Mouse (Mus musculus): ENCODE data around the gene Nfkbil1. TPM values are rescaled to one million over a fixed set of nuclear protein-coding genes. Genes with fewer than 3 reads are reported as not detected.

Gene Nfkbil1
- total RNA-seq, 2 experiments from 2014 or later, result 5.6 to 6.8 TPM

DNA sequence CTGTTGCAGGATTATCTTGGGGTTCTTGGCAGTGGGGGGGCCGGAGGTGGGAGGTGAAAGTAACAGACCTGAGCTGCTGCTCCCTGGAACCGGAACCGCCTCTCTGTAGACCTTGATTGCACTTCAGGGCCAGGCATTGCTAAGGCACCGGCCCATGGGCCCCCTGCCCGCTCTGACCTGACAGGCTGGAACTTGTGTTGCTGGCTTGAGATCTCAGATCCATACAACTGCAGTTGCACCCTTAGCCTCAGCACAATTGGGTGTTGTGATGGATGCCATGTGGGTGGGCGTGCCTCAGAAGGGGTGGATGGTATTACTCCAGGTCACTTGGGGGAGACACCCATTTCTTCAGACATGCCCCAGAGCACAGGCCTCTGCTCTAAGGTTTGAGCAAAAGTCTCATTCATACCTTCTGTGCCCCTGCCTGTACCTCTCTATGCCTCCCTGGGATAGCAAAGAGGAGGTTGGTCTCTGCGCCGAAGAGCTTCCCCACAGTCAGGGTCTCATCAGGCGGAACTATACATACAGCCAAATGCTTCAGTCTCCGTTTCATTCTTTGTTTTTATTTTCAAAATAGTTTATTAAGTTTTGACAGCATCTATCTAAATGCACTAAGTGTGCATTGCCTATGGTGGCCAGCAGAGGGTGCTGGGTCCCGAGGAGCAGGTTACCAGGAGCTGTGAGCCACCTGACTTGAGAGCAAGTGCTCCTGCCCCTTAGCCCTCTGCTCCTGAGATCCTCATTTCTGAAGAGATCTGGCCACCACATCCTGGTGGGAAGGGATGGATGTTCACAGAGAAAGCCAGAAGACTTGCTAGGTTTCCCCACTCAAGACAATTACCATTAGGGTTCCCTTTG lies 18.9 kb upstream of the Nfkbil1 start:
- DNase-seq, result no peak

DNA sequence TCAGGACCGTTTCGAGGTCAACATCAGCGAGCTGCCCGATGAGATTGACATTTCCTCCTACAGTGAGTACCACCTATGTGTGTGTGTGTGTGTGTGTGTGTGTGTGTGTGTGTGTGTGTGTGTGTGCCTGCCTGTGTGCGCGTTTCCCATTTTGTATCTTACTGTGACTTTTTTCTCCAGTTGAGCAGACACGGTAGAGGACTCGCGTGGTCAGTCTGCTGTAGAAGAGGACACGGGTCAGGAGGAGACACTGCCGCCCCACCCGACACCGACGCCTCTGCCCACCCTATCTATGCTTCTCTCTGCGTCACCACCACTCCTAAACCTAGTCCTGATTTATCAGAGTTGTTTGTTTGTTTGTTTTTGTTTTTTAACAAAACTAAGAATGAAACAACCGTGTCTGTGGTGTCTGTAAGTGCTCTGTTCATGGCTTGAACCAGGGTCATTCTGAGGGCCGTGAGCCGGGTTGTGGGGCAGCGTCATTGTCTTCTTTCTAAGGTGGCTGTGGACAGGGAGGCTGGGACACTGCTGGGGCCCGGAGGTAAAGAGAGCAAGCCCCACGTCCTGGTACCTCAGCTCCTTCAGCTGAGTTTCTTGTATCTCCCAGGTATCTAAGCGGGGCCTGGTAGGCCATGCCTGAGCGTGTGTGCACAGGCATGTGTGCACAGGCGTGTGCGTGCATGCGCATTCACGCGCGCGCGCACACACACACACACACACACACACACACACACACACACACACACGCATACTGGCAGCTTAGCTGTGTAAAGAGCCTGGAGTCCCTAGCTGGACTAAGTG lies 17.9 kb upstream of the Nfkbil1 start:
- no peak for DNase-seq

DNA sequence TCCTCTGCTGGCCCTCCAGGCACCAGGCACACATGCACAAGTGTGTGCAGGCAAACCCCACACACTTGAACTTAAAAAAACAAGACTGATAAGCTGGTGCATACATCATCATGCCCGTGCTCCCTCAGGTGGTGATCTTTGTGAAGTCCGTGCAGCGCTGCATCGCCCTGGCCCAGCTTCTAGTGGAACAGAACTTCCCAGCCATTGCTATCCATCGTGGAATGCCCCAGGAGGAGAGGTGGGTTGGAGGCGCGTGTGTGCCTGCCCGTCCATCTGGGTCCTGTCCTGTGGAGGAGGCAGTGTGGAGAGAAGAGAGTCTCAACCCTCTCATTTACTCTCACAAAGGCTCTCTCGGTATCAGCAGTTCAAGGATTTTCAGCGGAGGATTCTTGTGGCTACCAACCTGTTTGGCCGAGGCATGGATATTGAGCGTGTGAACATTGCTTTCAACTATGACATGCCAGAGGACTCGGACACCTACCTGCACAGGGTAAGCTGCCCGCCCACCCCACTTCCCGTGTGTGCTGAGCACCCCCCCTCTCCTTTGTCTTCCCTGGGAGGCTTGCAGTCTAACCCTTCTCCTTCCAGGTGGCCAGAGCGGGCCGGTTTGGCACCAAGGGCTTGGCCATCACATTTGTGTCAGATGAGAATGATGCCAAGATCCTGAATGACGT lies 17.2 kb upstream of the Nfkbil1 start:
- no peak for DNase-seq

DNA sequence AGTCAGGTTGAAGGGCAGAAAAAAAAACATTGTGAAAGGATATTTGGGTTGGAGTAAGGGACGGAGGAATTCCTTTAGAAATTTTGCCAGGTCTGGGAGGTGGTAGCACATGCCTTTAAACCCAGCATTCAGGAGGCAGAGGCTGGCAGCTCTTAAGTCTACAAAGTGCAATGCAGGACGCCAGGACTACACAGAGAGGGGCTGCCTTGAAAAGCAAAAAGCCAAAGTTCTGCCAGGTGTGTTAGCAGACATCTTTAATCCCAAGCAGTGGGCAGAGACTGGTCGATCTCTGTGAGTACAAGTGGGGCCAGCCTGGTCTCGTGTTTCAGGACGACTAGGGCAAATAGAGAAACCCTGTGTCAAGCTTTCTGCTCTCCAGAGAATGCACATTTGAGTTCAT lies 16.4 kb upstream of the Nfkbil1 start:
- no peak for DNase-seq

DNA sequence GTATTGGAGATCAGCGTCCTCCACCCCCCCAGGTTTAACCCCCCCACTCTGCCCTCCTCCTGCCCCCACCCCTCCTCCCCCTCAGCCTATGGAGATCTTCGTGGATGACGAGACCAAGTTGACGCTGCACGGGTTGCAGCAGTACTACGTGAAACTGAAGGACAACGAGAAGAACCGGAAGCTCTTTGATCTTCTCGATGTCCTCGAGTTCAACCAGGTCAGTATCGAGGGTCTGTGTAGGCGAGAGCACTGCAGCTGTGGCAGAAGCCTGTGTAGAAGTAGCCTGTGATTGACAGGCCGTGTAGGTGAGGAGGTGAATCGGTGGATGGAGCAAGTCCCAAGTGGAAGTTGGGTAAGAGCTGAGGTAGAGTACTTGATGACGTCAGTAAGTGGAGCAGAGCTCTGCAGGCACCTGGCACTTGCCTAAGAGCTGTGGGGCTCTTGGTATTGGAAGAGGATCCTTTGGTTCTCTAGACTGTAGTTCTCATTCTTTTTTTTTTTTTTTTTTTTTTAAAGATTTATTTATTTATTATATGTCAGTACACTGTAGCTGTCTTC lies 15.6 kb upstream of the Nfkbil1 start:
- DNase-seq, result no peak

DNA sequence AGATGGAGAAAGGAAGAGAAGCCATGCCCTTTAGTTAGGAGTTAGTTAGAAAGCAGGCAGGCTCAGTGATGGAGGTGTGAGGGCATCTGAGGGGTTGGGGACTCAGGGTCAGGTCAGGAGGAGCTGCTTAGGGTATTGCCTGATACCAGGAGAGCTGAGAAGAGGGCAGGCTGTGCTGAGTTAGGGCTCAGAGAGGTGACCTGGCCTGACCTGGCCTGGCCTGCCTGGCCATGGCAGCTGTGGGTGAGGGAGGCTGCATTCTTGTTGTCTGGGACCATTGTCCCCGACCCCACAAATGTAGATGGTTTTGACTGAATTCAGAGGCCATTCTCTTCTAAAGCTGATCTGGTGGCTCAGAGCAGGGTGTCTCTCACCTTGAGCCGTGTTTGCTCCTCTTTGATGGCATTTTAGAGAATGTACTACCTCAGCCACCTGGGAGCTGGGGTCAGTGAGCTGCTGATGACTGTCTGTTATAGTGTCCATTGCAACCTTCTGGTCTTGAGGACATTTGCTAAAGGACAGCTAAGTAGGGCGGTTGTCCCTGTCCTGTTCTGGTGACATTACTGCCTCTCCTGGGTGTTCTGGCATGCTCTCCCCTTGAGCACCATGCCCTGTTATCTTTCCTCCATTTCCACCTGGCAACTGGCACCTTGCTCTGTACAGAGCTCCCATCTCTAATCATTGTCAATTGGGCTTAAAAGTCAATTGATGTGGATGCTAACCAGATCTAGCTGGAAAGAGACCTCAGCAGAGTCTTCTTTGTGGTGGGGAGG lies 14.9 kb upstream of the Nfkbil1 start:
- no peak for DNase-seq

DNA sequence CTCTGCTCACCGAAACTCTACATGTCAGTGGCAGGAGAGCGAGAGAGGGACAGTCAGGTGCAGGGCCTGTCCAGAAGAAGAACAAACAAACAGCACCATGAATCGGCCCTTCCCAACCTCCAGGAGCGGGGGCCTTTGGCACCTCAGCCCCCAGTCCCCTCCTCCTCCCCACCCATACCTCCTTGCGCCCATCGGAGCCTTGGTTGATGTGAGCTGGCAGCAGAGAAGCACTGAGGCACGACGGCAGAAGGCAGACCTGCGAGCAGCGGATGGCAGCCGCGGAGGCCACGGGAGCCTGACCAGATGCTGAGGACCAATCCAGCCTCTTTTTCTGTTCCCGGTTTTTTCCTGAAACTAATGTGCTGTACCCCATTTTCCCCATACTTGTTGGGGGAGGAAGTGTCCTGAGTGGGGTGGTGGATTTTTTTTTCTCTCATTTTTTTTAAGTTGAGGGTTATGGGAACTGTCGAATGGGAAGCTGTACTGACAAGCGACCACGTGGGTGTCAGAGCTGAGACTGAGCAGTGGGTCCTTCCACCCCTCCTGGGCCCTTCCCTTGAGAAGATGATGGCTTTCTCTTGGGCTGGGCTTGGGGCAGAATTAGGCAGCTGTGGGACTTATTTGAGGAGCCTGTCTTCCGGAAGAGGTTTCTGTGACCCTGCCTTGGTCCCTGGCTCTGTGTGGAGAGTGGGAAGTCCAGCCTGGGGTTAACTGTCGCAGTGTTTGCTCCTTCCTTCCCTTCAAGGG lies 14.0 kb upstream of the Nfkbil1 start:
- DNase-seq, result no peak

DNA sequence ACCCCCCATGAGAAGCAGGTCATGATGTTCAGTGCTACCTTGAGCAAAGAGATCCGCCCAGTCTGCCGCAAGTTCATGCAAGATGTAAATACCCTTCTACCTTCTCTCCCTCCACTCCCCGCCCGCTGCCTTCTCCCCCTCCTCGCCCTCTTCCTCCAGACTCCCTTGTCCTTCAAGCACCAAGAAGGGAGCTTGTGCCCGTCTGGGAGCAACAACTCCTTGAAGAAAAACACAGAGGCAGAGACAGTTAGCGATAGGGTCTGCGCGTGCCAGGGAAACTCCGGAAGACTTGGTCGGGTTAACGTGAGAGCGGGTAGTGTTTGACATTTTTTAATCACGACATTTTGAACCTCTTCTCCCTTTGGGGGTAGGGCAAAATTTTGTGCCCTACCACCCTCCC lies 13.4 kb upstream of the Nfkbil1 start:
- DNase-seq, result no peak

DNA sequence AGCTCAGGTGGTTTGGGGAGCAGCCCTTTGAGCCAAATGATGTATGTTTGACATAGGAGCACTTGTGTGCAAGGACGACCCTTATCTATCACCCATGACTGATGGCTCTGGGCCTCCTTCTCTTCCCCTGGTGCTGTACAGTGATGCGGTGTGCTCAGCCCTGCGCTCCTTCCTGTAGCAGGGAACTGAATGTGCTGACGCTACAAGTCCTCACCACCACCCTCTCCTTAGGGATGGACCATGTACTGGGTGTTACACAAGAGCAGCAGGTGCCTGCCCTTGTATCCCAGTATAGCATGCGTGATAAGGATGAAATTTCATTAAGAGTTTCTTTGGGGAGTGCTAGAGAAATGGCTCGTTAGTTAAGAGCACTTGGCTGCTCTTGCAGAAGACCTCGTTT lies 11.6 kb upstream of the Nfkbil1 start:
- DNase-seq, result no peak

DNA sequence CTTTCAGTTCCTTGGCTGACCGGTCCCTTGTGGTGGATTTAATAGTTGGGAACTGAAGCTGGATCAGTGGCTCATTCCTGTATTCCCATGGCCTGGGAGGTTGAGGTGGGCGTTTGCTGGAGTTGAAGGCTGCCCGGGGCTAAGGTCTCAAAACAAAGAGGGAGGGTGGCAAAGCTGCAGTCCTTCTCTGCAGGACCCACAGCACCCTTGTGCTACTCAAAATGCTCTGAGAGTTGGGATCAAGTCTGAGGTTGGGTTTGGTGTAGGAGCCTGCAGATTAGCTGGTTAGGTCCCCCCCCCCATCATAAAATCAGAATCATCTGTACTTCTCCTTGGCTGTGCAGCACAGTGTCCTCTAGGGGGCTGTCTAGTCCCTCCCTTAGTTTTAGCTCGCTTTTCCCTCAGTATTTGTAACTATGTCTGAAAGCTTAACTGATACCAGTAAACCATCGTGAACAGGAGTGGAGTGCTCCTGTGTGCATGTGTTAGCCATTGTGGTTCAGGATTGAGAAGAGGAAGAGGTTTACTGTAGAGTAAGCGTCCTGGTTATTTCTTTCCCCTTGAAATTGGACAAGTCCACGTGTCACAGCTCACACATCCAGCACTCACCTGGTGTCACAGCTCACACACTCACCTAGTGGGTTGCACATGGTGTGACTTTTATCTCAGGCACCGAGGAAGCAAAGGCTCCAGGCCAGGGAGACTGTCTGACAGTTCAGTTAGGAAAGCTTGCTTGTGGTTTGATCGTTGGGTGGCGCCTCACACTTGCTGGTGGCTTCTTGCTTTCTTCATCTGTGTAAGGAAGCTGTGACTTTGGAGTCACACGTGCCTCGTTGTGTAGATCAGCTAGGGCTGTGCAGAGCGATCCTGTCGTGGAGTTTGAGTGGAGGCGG lies 10.4 kb upstream of the Nfkbil1 start:
- DNase-seq, result no peak

DNA sequence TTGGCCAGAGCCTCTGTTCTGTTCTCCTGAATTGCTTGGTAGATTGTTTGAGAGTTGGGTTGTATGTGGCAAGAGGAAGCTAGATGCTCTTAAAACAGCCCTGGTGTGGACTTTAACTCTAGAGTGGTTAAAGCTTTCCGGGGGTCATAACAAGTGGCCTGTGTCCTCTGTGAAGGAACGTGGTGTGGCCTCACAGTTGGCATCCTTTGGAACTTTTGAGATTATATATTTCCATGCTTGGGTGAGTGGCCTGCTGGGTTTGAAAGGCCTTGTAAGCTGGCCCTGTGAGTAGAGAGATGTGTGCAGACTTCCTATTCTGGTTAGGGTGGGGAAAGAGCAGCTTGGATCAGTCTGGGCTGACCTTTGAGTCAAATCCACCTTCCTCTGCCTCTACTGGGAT lies 9.4 kb upstream of the Nfkbil1 start:
- DNase-seq, result no peak

DNA sequence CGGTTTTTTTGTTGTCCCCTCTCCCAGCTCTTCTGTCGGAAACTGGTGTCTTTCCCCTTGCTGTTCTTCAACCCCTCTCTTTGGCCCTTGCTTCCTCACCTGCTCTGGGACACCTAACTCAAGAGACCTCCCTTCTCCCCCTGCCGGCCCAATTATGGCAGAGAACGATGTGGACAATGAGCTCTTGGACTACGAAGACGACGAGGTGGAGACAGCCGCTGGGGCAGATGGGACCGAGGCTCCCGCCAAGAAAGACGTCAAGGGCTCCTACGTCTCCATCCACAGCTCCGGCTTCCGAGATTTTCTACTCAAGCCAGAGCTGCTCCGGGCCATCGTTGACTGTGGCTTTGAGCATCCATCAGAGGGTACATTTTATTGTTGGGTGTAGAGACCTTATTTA lies 7.5 kb upstream of the Nfkbil1 start:
- DNase-seq, result peak; percentile 60

DNA sequence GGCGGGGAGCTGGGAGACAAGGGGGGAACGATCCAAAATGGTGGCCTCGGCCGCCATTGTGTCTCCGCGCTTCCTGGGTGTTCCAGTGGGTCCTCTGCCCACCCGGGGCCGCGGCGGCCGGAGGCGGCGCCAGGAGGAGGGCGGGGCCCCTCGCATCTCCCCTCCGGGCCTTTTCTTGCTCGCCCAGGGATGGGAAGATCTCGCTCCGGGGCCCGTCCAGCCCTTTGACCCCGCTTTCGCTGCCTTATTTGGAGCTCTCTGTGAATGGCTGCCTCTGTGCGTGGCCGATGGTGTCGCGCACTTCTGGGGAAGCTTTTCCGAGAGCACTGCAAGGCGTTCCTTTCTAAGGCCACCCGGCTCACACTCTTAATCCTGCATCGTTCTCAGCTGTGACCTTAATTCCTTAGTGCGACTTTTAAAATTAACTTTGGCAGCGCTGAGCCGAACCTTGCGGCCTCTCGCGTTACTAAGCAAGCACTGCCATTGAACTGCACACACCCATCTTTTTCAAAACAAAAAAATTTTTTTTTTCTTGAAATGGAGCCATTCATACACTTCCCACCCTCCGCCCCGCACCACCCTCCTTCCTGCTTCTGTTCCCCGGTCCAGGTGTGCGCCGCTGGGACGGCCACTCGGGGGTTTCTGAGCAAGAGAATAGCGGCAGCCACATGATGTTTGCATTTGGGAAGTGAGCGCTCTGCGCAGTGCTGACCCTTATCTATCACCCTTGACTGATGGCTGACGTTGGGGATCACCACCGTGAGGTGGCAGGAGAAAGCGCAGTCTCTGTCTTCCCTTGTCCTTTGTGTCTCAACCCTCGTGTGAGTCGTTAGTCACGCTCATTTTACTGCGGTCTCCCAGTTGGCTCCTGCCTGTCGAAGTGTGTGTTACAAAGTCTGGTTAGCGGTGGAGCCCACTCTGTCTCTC lies 6.7 kb upstream of the Nfkbil1 start:
- peak; percentile 86 for DNase-seq

DNA sequence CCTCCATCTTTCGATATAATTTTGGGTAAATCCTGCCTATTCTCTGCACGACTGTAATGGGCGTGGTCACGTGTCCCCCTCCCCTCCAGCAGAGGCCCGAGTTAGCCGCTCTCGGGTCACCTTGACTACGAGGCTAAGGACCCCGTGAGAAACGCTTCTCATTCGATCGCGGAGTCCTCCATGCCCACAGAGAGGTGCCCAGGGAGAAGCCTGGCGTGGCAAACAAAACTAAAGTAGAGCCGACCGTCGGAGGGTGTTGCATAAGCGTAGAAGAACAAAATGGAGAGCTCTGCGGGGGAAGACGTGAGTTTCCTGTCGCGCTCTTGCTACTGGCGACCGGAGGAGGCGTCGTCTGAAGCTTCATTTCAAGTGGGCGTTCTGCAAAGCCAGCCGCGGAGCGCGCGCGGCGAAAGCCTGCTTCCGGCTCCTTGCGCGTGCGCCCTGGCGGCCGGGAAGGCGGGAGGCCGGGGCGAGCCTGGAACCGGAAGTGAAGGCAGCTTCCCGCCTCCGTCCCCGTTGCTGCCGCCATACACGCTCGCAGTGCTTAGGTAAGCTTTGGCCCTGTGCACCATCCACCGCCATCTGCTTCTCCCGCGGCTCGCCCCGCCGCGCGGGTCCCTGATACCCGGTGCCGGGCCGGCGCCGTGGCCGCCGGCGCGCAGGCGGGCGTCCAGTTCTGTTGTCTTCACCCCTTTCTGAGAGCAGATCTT lies 5.9 kb upstream of the Nfkbil1 start, which contains the start of gene Ddx39b:
Gene Ddx39b, plus strand, starts transcription at position 442 of the 710 bp plus-strand sequence.
- DNase-seq, result peak; percentile 97

DNA sequence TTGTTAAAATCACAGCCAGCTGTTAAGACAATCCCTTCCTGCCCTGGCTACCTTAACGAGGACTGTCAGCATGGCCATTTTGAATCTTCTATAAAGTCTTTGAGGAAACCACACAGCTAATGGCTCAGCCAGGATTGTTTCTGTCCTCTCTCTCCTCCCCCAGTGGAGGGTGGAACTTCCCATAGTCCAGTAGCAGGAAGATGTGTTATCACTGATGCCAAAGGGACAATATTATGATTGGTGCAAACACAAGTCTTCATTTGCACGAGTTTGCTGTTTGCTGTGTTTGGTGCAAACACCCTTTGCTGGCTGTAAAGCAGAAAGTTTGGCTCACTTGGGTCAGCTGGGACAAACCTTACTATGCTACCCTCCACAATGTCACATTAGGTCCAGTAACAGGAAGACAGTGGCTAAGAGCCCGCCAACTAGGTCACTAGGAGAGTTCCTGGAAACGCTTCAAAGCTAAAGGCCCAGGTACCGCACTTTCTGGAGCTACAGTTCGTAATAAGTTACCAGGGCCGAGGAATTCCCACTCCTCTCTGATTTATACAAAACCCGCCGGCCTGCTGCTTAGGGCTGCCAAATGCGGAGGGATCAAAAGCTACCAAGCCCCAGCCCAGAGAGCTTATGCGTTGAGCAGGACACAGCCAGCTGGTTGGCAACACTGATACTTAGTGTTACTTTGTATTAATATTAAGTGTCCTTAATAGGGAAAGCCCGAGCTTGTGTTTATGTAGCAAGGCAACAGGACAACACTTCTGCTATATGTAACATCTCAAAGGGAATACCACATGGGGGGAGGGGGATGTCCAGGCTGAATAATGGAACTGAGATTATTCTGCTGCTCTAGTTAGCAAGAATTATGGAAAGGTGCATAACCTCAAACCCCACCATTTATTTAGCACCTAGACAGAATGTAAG lies 5.1 kb upstream of the Nfkbil1 start:
- DNase-seq, result no peak

DNA sequence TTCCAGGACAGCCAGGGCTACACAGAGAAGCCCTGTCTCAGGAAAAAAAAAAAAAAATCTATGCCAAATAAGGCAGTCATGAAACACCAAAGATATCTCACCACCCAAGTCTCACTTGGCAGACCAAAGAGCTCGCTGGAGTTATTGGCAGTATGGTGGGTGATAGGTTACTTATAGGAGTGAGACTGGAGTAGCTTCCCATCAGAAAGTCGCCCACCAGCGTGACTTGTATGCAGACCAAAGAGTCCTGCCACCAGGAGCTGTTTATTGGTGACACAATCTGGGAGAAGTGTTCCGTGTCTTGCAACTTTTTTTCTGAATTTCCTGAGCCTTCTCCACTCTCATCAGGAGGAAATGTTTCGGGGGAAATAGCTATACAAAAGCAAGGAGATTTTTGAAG lies 4.1 kb upstream of the Nfkbil1 start:
- DNase-seq, result no peak

DNA sequence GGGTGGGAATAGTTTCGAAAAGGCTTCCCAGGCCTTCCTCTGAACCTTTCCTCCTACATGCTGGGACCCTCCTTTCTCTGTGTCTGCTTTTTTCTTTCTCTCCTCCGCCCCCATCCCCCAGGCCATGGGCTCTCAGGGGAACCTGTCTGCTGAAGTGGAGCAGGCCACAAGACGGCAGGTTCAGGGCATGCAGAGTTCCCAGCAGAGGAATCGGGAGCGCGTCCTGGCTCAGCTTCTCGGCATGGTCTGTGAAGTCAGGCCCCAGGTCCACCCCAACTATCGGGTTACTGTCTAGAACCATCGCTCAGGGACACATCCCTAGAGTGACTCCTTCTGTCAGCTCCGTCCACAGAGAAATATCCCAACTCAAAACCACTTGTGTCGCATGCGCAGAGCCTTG lies 1.9 kb upstream of the Nfkbil1 start:
- no peak for DNase-seq

Data from gastrocnemius, postnatal 25 days (tissue).